Mouse (Mus musculus) neural tube, embryonic 13.5 days (tissue): ENCODE measurements at regions not wholly inside any gene's neighbourhood (a gene's known extent, or its start where the extent isn't known, plus 50 kb on each side); places are given as distances from the start of the nearest gene placed in this dataset.
A peak's percentile ranks its signal among the peaks of the same experiment; 100 is the strongest.
"Not testable (repeated sequence)": the region's sequence is repeated elsewhere in the genome, so short reads cannot be mapped to it uniquely, and the experiment has no call there.

Source experiments
- ATAC-seq: fragments of 200-750 bp; cut with Nextera tagmentation; 2 replicates; pipeline ENCODE4 v1.8.0; 2017; ENCODE audit warnings: low read depth, mild to moderate bottlenecking, moderate TSS enrichment, moderate library complexity
- H3K27ac ChIP-seq: fragments of 300-500 bp; sonication (generic); replicated peaks from 2 replicates; pipeline ENCODE4 v1.5.1; 2015; ENCODE audit warnings: moderate library complexity, mild to moderate bottlenecking, inconsistent platforms
- H3K27me3 ChIP-seq: fragments of 300-500 bp; sonication (generic); 2 replicates; pipeline ENCODE4 v1.6.1; 2015; ENCODE audit warnings: mild to moderate bottlenecking, inconsistent platforms
- H3K36me3 ChIP-seq: fragments of 300-500 bp; sonication (generic); 2 replicates; pipeline ENCODE4 v1.6.1; 2015; ENCODE audit warnings: mild to moderate bottlenecking, inconsistent platforms
- H3K4me1 ChIP-seq: fragments of 300-500 bp; sonication (generic); replicated peaks from 2 replicates; pipeline ENCODE4 v1.6.1; 2015; ENCODE audit warnings: inconsistent platforms
- H3K4me2 ChIP-seq: fragments of 300-500 bp; sonication (generic); 2 replicates; pipeline ENCODE4 v1.6.1; 2015; ENCODE audit warnings: inconsistent platforms, mild to moderate bottlenecking, moderate library complexity
- H3K4me3 ChIP-seq: fragments of 300-500 bp; sonication (generic); 2 replicates; pipeline ENCODE4 v1.5.1; 2015; ENCODE audit warnings: mild to moderate bottlenecking, inconsistent platforms
- H3K9ac ChIP-seq: fragments of 300-500 bp; sonication (generic); 2 replicates; pipeline ENCODE4 v1.6.1; 2015; ENCODE audit warnings: moderate library complexity, mild to moderate bottlenecking, inconsistent platforms
- H3K9me3 ChIP-seq: fragments of 300-500 bp; sonication (generic); 2 replicates; pipeline ENCODE4 v1.6.1; 2016; ENCODE audit warnings: inconsistent platforms
- WGBS: fragments of 180-500 bp; shearing (Covaris S2); methylation state at CpG from one replicate; pipeline ENCODE4 v1.1.7; 2015; 5-methylcytosine and 5-hydroxymethylcytosine counted together

GRCm38 (mm10) chr5:25639187-25639586, 66.4 kb downstream of the Xrcc2 start:
- Histone ChIP-seq H3K27me3 (no peaks in the 10 kb centered on the region), H3K36me3 (no peaks in the 10 kb centered on the region), H3K9ac (no peak overlapping the region), H3K27ac (no peak overlapping the region), H3K9me3 (no peaks in the 10 kb centered on the region), H3K4me3 (no peak overlapping the region), H3K4me2 (no peak overlapping the region), H3K4me1 (no peaks in the 10 kb centered on the region)
- ATAC-seq = no peak
- 95% methylated on average over 5 of the region's 5 CpGs for WGBS

GRCm38 (mm10) chr5:25638097-25638496, 67.5 kb downstream of the Xrcc2 start:
- no peak for ATAC-seq
- Histone ChIP-seq H3K9ac (no peak overlapping the region), H3K4me3 (no peak overlapping the region), H3K27ac (no peak overlapping the region), H3K36me3 (no peaks in the 10 kb centered on the region), H3K4me2 (no peak overlapping the region), H3K27me3 (no peaks in the 10 kb centered on the region), H3K9me3 (no peaks in the 10 kb centered on the region), H3K4me1 (no peaks in the 10 kb centered on the region)

GRCm38 (mm10) chr5:25632861-25633535, 72.6 kb downstream of the Xrcc2 start:
- Histone ChIP-seq H3K27me3 (no peaks in the 10 kb centered on the region), H3K27ac (no peak overlapping the region), H3K4me3 (no peak overlapping the region), H3K4me1 (no peaks in the 10 kb centered on the region), H3K4me2 (no peak overlapping the region), H3K9ac (no peak overlapping the region), H3K36me3 (no peaks in the 10 kb centered on the region), H3K9me3 (no peaks in the 10 kb centered on the region)
- 79% methylated on average over 5 of the region's 5 CpGs for WGBS
- no peak for ATAC-seq

- WGBS = 84% methylated on average over 4 of the region's 4 CpGs
- no peaks in the 10 kb centered on the region for H3K4me1 ChIP-seq
- no peaks in the 10 kb centered on the region for H3K9me3 ChIP-seq
- no peak overlapping the region for H3K4me2 ChIP-seq
- no peak overlapping the region for H3K9ac ChIP-seq
- H3K4me3 ChIP-seq = no peak overlapping the region
- H3K27ac ChIP-seq = no peak overlapping the region
- no peaks in the 10 kb centered on the region for H3K27me3 ChIP-seq
- H3K36me3 ChIP-seq = no peaks in the 10 kb centered on the region
- ATAC-seq = no peak
Observed at GRCm38 (mm10) chr5:25629731-25630130, 75.9 kb downstream of the Xrcc2 start.

GRCm38 (mm10) chr5:25628504-25628903, 77.1 kb downstream of the Xrcc2 start:
- 89% methylated on average over 5 of the region's 5 CpGs for WGBS
- ATAC-seq = no peak
- Histone ChIP-seq H3K36me3 (no peaks in the 10 kb centered on the region), H3K9me3 (no peaks in the 10 kb centered on the region), H3K27me3 (no peaks in the 10 kb centered on the region), H3K27ac (no peak overlapping the region), H3K9ac (no peak overlapping the region), H3K4me2 (no peak overlapping the region), H3K4me3 (no peak overlapping the region), H3K4me1 (peaks cover 2% of the 10 kb centered on the region; the same call in 1 of the 2 replicates)

GRCm38 (mm10) chr5:25627086-25627485, 78.5 kb downstream of the Xrcc2 start:
- Histone ChIP-seq H3K4me2 (no peak overlapping the region), H3K9me3 (no peaks in the 10 kb centered on the region), H3K36me3 (no peaks in the 10 kb centered on the region), H3K4me1 (peaks cover 3% of the 10 kb centered on the region; the same call in 1 of the 2 replicates), H3K4me3 (no peak overlapping the region), H3K9ac (no peak overlapping the region), H3K27me3 (no peaks in the 10 kb centered on the region), H3K27ac (no peak overlapping the region)
- 78% methylated on average over 5 of the region's 5 CpGs for WGBS
- no peak for ATAC-seq

GRCm38 (mm10) chr5:25624029-25624428, 81.6 kb downstream of the Xrcc2 start:
- Histone ChIP-seq H3K36me3 (no peaks in the 10 kb centered on the region), H3K27ac (no peak overlapping the region), H3K27me3 (no peaks in the 10 kb centered on the region), H3K4me1 (peaks cover 3% of the 10 kb centered on the region; the same call in 1 of the 2 replicates), H3K9me3 (no peaks in the 10 kb centered on the region), H3K9ac (no peak overlapping the region), H3K4me3 (no peak overlapping the region), H3K4me2 (no peak overlapping the region)
- no peak for ATAC-seq
- 85% methylated on average over 1 of the region's 1 CpGs for WGBS

GRCm38 (mm10) chr5:25619872-25620271, 85.8 kb downstream of the Xrcc2 start:
- H3K36me3 ChIP-seq = no peaks in the 10 kb centered on the region
- no peak overlapping the region for H3K9ac ChIP-seq
- H3K9me3 ChIP-seq = no peaks in the 10 kb centered on the region
- peaks cover 3% of the 10 kb centered on the region; the same call in 1 of the 2 replicates for H3K4me1 ChIP-seq
- ATAC-seq = no peak
- no peak overlapping the region for H3K4me2 ChIP-seq
- WGBS = 88% methylated on average over 5 of the region's 5 CpGs
- no peak overlapping the region for H3K4me3 ChIP-seq
- H3K27ac ChIP-seq = no peak overlapping the region
- no peaks in the 10 kb centered on the region for H3K27me3 ChIP-seq

GRCm38 (mm10) chr5:25619337-25619736, 86.3 kb downstream of the Xrcc2 start:
- not testable (repeated sequence) for H3K9ac ChIP-seq, H3K4me2 ChIP-seq, H3K36me3 ChIP-seq, ATAC-seq, H3K27me3 ChIP-seq, H3K27ac ChIP-seq, H3K4me3 ChIP-seq, H3K4me1 ChIP-seq, H3K9me3 ChIP-seq
- WGBS = 89% methylated on average over 2 of the region's 2 CpGs

GRCm38 (mm10) chr5:25614659-25615061, 91.0 kb downstream of the Xrcc2 start:
- no peaks in the 10 kb centered on the region for H3K36me3 ChIP-seq
- no peak overlapping the region for H3K9ac ChIP-seq
- no peak overlapping the region for H3K4me3 ChIP-seq
- 93% methylated on average over 4 of the region's 4 CpGs for WGBS
- ATAC-seq = no peak
- H3K27ac ChIP-seq = no peak overlapping the region
- H3K9me3 ChIP-seq = no peaks in the 10 kb centered on the region
- H3K4me1 ChIP-seq = peaks cover 4% of the 10 kb centered on the region; the same call in 1 of the 2 replicates
- no peak overlapping the region for H3K4me2 ChIP-seq
- no peaks in the 10 kb centered on the region for H3K27me3 ChIP-seq

GRCm38 (mm10) chr5:25613844-25614658, 91.6 kb downstream of the Xrcc2 start:
- peak; percentile 45; the same call in 1 of the 2 replicates for ATAC-seq
- 81% methylated on average over 8 of the region's 8 CpGs for WGBS
- Histone ChIP-seq H3K4me1 (peaks cover 6% of the 10 kb centered on the region; the same call in 1 of the 2 replicates), H3K27ac (peak overlapping the region; percentile 28; the same call in 1 of the 2 replicates), H3K27me3 (no peaks in the 10 kb centered on the region), H3K36me3 (no peaks in the 10 kb centered on the region), H3K4me3 (no peak overlapping the region), H3K9ac (no peak overlapping the region), H3K4me2 (no peak overlapping the region), H3K9me3 (no peaks in the 10 kb centered on the region)

- no peak for ATAC-seq
- WGBS = 78% methylated on average over 9 of the region's 9 CpGs
- Histone ChIP-seq H3K27me3 (no peaks in the 10 kb centered on the region), H3K27ac (no peak overlapping the region), H3K4me3 (no peak overlapping the region), H3K9ac (no peak overlapping the region), H3K36me3 (no peaks in the 10 kb centered on the region), H3K9me3 (no peaks in the 10 kb centered on the region), H3K4me1 (peaks cover 6% of the 10 kb centered on the region; the same call in 1 of the 2 replicates), H3K4me2 (no peak overlapping the region)
Observed at GRCm38 (mm10) chr5:25612036-25612705, 93.5 kb downstream of the Xrcc2 start.
